23 mouse cellular contexts compared by ENCODE assay signal in genomic region chr19:3266676-3267075, GRCm38 (mm10). TPM values are rescaled to one million over a fixed set of nuclear protein-coding genes. Genes with fewer than 3 reads are reported as not detected.
DNase-seq lines count a peak whose midpoint lies in the region; ATAC-seq and TF ChIP-seq lines count a peak whose summit lies in the region.
"Had no signal": no experiment of that assay in that cellular context is flagged by ENCODE, and none has a peak within 500 bp of the region (broad histone marks: within the 10 kb centered on the region; RNA-seq: fewer than 3 reads in every experiment).

No protein-coding gene starts in this region.

- H3K4me1 ChIP-seq in intestine, embryonic 14.5 days (replicated peaks; ENCODE audit: control insufficient read depth, insufficient read depth, low read length), result no peaks in the 10 kb centered on the region
- no peaks in the 10 kb centered on the region for H3K4me1 ChIP-seq in intestine, embryonic 16.5 days (ENCODE audit: control insufficient read depth, insufficient read depth, low read length)
- no peaks in the 10 kb centered on the region for H3K4me1 ChIP-seq in lung, adult 2 months (ENCODE audit: control insufficient read depth, insufficient read depth, low read length)
- H3K4me1 ChIP-seq in limb, embryonic 10.5 days, result no peaks in the 10 kb centered on the region
- H3K4me1 ChIP-seq: heart, embryonic 12.5 days; hindbrain, embryonic 10.5 days; hindbrain, embryonic 15.5 days; liver, embryonic 15.5 days; midbrain, embryonic 13.5 days had no signal

- no peaks in the 10 kb centered on the region for H3K27me3 ChIP-seq in intestine, embryonic 14.5 days (replicated peaks; ENCODE audit: control insufficient read depth, insufficient read depth, low read length)
- H3K27me3 ChIP-seq in intestine, embryonic 16.5 days (replicated peaks; ENCODE audit: control insufficient read depth, insufficient read depth, low read length), result no peaks in the 10 kb centered on the region
- H3K27me3 ChIP-seq in limb, embryonic 10.5 days (ENCODE audit: low read depth, poor library complexity, severe bottlenecking), result no peaks in the 10 kb centered on the region
- H3K27me3 ChIP-seq: heart, embryonic 12.5 days; hindbrain, embryonic 15.5 days; liver, embryonic 15.5 days; midbrain, embryonic 13.5 days; Patski had no signal

- no peak overlapping the region for H3K27ac ChIP-seq in intestine, embryonic 14.5 days (ENCODE audit: low read depth)
- H3K27ac ChIP-seq in intestine, embryonic 16.5 days (ENCODE audit: low read length), result no peak overlapping the region
- H3K27ac ChIP-seq in limb, embryonic 10.5 days, result no peak overlapping the region
- H3K27ac ChIP-seq: hindbrain, embryonic 10.5 days; hindbrain, embryonic 15.5 days; liver, embryonic 15.5 days; midbrain, embryonic 13.5 days had no signal

- DNase-seq in adrenal gland, adult 2 months, result peak; percentile 1
- no peak for DNase-seq in adrenal gland, postnatal 14 days
- DNase-seq in intestine, embryonic 14.5 days (ENCODE audit: low spot score), result peak; percentile 29
- peak; percentile 1 for DNase-seq in lung, adult 2 months
- DNase-seq in lung, postnatal 4 days, result no peak
- DNase-seq in limb, embryonic 10.5 days (ENCODE audit: low spot score), result peak; percentile 19
- DNase-seq: cerebellum, adult 11 months; cerebellum, adult 9-10 months; gastrocnemius, postnatal 25 days; heart, adult 18-20 months; kidney, adult 2 months; lung, postnatal 36 days; thymus, postnatal 4 days had no signal

- no peak overlapping the region for H3K4me2 ChIP-seq in intestine, embryonic 14.5 days (ENCODE audit: low read length)
- H3K4me2 ChIP-seq in intestine, embryonic 16.5 days (ENCODE audit: low read depth, low read length), result no peak overlapping the region
- H3K4me2 ChIP-seq: heart, embryonic 12.5 days; hindbrain, embryonic 15.5 days; liver, embryonic 15.5 days; midbrain, embryonic 13.5 days had no signal

- H3K4me3 ChIP-seq in intestine, embryonic 14.5 days (ENCODE audit: low read depth, low read length), result no peak overlapping the region
- H3K4me3 ChIP-seq in intestine, embryonic 16.5 days (ENCODE audit: low read length), result no peak overlapping the region
- no peak overlapping the region for H3K4me3 ChIP-seq in lung, adult 2 months (replicated peaks; ENCODE audit: extremely low read depth, low read depth, low read length)
- no peak overlapping the region for H3K4me3 ChIP-seq in limb, embryonic 10.5 days
- H3K4me3 ChIP-seq: heart, embryonic 12.5 days; hindbrain, embryonic 10.5 days; hindbrain, embryonic 15.5 days; liver, embryonic 15.5 days; midbrain, embryonic 13.5 days had no signal

- TF ChIP-seq POLR2A in lung, adult 2 months (IDR thresholded peaks at IDR 0.05; ENCODE audit: borderline replicate concordance, extremely low read depth, low read depth, low read length), result no peak

- ATAC-seq in intestine, embryonic 14.5 days (replicated peaks; ENCODE audit: low FRiP score, low TSS enrichment, low read depth), result no peak
- ATAC-seq in intestine, embryonic 16.5 days, result no peak
- no peak for ATAC-seq in monocyte, adult 5-6 weeks (replicated peaks; ENCODE audit: insufficient number of reproducible peaks, low FRiP score, low TSS enrichment, poor library complexity, severe bottlenecking)
- ATAC-seq: forebrain, embryonic 14.5 days; inflammation-experienced regulatory T-cells, adult 6 months; midbrain, embryonic 13.5 days; Patski had no signal

- H3K9me3 ChIP-seq in intestine, embryonic 14.5 days (ENCODE audit: control insufficient read depth, low read length), result no peaks in the 10 kb centered on the region
- no peaks in the 10 kb centered on the region for H3K9me3 ChIP-seq in intestine, embryonic 16.5 days (ENCODE audit: control insufficient read depth, low read length)
- H3K9me3 ChIP-seq in limb, embryonic 10.5 days (replicated peaks), result no peaks in the 10 kb centered on the region
- H3K9me3 ChIP-seq: heart, embryonic 12.5 days; hindbrain, embryonic 15.5 days; liver, embryonic 15.5 days; midbrain, embryonic 13.5 days had no signal

- 95% methylated on average over 4 of the region's 4 CpGs for WGBS in intestine, embryonic 14.5 days
- WGBS in intestine, embryonic 16.5 days, result 93% methylated on average over 4 of the region's 4 CpGs
- 96% methylated on average over 4 of the region's 4 CpGs for WGBS in lung, adult 2 months
- 96% methylated on average over 4 of the region's 4 CpGs for WGBS in limb, embryonic 10.5 days

- no peak overlapping the region for H3K9ac ChIP-seq in intestine, embryonic 14.5 days (ENCODE audit: low read length)
- no peak overlapping the region for H3K9ac ChIP-seq in intestine, embryonic 16.5 days (ENCODE audit: low read depth, low read length)
- H3K9ac ChIP-seq: heart, embryonic 12.5 days; hindbrain, embryonic 15.5 days; liver, embryonic 15.5 days; midbrain, embryonic 13.5 days had no signal

- no peak for TF ChIP-seq CTCF in lung, adult 2 months (IDR thresholded peaks at IDR 0.05; ENCODE audit: insufficient read depth, low read length)

- H3K36me3 ChIP-seq in intestine, embryonic 14.5 days (ENCODE audit: control insufficient read depth, insufficient read depth, low read length), result peaks cover 90% of the 10 kb centered on the region
- H3K36me3 ChIP-seq in intestine, embryonic 16.5 days (ENCODE audit: control insufficient read depth, insufficient read depth, low read length), result peaks cover 42% of the 10 kb centered on the region
- H3K36me3 ChIP-seq in limb, embryonic 10.5 days, result peaks cover 97% of the 10 kb centered on the region

RNA-seq across cellular contexts. Expression of gene Mrpl21, which starts 16.0 kb away (rescaled TPM):
- total RNA-seq in adrenal gland, adult 2 months (2021), result 10 to 100 TPM; 70.0 to 74.6 TPM
- polyA plus RNA-seq in adrenal gland, adult 2 months (2012; rRNA removed), result 56.4 and 65.9 TPM in 2 replicates
- total RNA-seq in adrenal gland, postnatal 14 days (2021), result 82.6 and 91.7 TPM in 2 replicates
- polyA plus RNA-seq in intestine, embryonic 14.5 days (2014; fragmentation: Nextera tagmentation; extraction: Ambion mirVana), result 143 and 147 TPM in 2 replicates
- 108 and 122 TPM in 2 replicates for polyA plus RNA-seq in intestine, embryonic 16.5 days (2015; fragmentation: Nextera tagmentation; extraction: Ambion mirVana)
- polyA plus RNA-seq in lung, adult 2 months (2012; rRNA removed), result 26.9 and 29.5 TPM in 2 replicates
- polyA plus RNA-seq in limb, embryonic 10.5 days (2016; fragmentation: Nextera tagmentation; extraction: Ambion mirVana), result 153 and 161 TPM in 2 replicates
- total RNA-seq in monocyte, adult 5-6 weeks (2017), result 50.9 to 77.2 TPM (median 60.4 TPM) in 3 replicates

RNA-seq across cellular contexts. Expression of gene Ighmbp2, which starts 16.1 kb away (rescaled TPM):
- total RNA-seq in adrenal gland, adult 2 months (2021), result 1 to 10 TPM; 4.9 to 7.1 TPM
- polyA plus RNA-seq in adrenal gland, adult 2 months (2012; rRNA removed), result 4.6 and 5.9 TPM in 2 replicates
- total RNA-seq in adrenal gland, postnatal 14 days (2021), result 5.7 and 6.8 TPM in 2 replicates
- 9.3 and 10.5 TPM in 2 replicates for polyA plus RNA-seq in intestine, embryonic 14.5 days (2014; fragmentation: Nextera tagmentation; extraction: Ambion mirVana)
- 7.2 and 7.9 TPM in 2 replicates for polyA plus RNA-seq in intestine, embryonic 16.5 days (2015; fragmentation: Nextera tagmentation; extraction: Ambion mirVana)
- polyA plus RNA-seq in lung, adult 2 months (2012; rRNA removed), result 5.8 and 7.5 TPM in 2 replicates
- polyA plus RNA-seq in limb, embryonic 10.5 days (2016; fragmentation: Nextera tagmentation; extraction: Ambion mirVana), result 12.6 and 15.1 TPM in 2 replicates
- 2.3 to 7.1 TPM (median 5.0 TPM) in 3 replicates for total RNA-seq in monocyte, adult 5-6 weeks (2017)

RNA-seq across cellular contexts. Expression of gene Cpt1a, which starts 55.5 kb away (rescaled TPM):
- 100 to 1,000 TPM; 214 to 344 TPM for total RNA-seq in adrenal gland, adult 2 months (2021)
- 360 and 463 TPM in 2 replicates for polyA plus RNA-seq in adrenal gland, adult 2 months (2012; rRNA removed)
- 274 and 315 TPM in 2 replicates for total RNA-seq in adrenal gland, postnatal 14 days (2021)
- polyA plus RNA-seq in intestine, embryonic 14.5 days (2014; fragmentation: Nextera tagmentation; extraction: Ambion mirVana), result 22.8 and 24.3 TPM in 2 replicates
- 43.7 and 49.5 TPM in 2 replicates for polyA plus RNA-seq in intestine, embryonic 16.5 days (2015; fragmentation: Nextera tagmentation; extraction: Ambion mirVana)
- polyA plus RNA-seq in lung, adult 2 months (2012; rRNA removed), result 126 and 134 TPM in 2 replicates
- polyA plus RNA-seq in limb, embryonic 10.5 days (2016; fragmentation: Nextera tagmentation; extraction: Ambion mirVana), result 2.7 and 8.2 TPM in 2 replicates
- total RNA-seq in monocyte, adult 5-6 weeks (2017), result 49.3 to 85.9 TPM (median 54.0 TPM) in 3 replicates

Comparison
In these comparisons a context has a peak if more than half of its experiments do, and no peak if none do; other contexts are left out.
1. DNase-seq: peak in adrenal gland, adult 2 months (single experiment), intestine, embryonic 14.5 days (single experiment), lung, adult 2 months (single experiment) and limb, embryonic 10.5 days (single experiment); none in adrenal gland, postnatal 14 days (single experiment) and lung, postnatal 4 days (0 of 2).